Mouse (Mus musculus): ENCODE measurements around the gene Ppp2r3a.
A peak's percentile ranks its signal among the peaks of the same experiment; 100 is the strongest.

Ppp2r3a gene

DNA sequence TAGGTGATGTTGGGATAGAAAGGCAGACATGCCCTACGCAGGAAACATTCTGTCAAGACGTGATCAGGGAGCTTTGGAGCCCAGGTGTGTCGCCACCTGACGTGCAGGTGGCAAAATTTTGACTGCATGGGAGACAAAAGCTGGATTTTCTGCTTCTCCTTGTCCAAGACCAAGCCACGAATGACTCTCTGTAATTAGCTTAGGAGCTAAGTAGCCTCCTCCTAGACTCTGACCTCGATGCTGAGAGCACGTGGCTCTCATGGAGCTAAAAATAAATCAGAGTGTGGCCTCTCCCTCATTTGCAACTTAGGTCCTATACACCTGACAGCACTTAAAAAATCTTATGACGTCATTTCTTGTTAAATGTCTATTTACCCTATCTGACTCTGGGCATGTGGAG lies 14.4 kb upstream of the Ppp2r3a start:
- no peak for DNase-seq (ENCODE audit: low read depth, low spot score)
- no peaks in the 10 kb centered on the region for H3K27me3 ChIP-seq (ENCODE audit: control insufficient read depth, insufficient read depth, low read length, poor library complexity, severe bottlenecking)

DNA sequence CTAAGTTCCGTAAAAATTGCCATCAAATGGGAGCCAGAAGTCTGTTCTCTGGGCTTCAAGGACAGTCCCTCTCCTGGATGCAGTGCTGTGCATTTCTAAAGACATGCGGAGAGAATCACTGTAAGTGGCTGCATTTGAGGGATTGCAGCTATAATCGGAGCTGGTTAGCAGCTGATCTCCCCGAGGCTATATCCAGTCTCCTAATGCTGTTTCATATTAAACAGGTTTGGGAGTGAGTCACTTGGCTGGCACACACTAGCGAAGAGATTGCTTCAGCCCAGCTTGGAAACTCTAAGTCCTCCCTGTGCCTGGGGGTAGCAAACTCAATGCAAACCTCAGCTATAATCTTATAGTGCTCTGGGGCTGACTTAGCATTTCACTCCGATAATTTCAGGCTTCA lies 14.0 kb upstream of the Ppp2r3a start:
- no peaks in the 10 kb centered on the region for H3K27me3 ChIP-seq (ENCODE audit: control insufficient read depth, insufficient read depth, low read length, poor library complexity, severe bottlenecking)
- DNase-seq (ENCODE audit: low read depth, low spot score): no peak
- H3K36me3 ChIP-seq (ENCODE audit: control insufficient read depth, insufficient read depth, low read length, poor library complexity, severe bottlenecking): no peaks in the 10 kb centered on the region

More for the DNA sequence above, 14.4 kb upstream of the Ppp2r3a start:
- H3K36me3 ChIP-seq (ENCODE audit: control insufficient read depth, insufficient read depth, low read length, poor library complexity, severe bottlenecking): no peaks in the 10 kb centered on the region

- H3K36me3 ChIP-seq (ENCODE audit: control insufficient read depth, insufficient read depth, low read length, poor library complexity, severe bottlenecking): no peaks in the 10 kb centered on the region
- DNase-seq (ENCODE audit: low read depth, low spot score): no peak
- H3K27me3 ChIP-seq (ENCODE audit: control insufficient read depth, insufficient read depth, low read length, poor library complexity, severe bottlenecking): no peaks in the 10 kb centered on the region
Measured at GRCm38 (mm10) chr9:101262815-101263214, 11.2 kb upstream of the Ppp2r3a start.

GRCm38 (mm10) chr9:101261989-101262571 lies 10.5 kb upstream of the Ppp2r3a start:
- no peaks in the 10 kb centered on the region for H3K36me3 ChIP-seq (ENCODE audit: control insufficient read depth, insufficient read depth, low read length, poor library complexity, severe bottlenecking)
- H3K27me3 ChIP-seq (ENCODE audit: control insufficient read depth, insufficient read depth, low read length, poor library complexity, severe bottlenecking): no peaks in the 10 kb centered on the region
- no peak for DNase-seq (ENCODE audit: low read depth, low spot score)

DNA sequence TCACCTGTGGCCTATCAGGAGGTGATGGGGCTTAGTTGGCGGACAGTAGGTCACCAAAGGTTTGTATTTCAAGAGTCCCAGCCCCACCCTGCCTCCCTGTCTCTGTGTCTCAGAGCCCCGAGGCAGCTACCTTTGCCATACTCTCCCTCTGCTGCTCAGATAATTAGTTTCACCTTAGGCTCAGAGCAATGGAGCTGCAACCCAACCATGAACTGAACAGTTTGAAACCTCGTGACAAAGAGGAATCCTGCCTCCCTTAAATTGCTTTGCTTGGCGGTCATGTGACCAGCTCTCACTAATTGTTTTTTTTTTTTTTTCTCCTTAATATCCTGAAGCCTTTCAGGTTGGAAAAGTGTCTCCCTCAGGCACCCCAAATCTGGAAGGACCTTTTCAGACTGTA lies 9.8 kb upstream of the Ppp2r3a start:
- Histone ChIP-seq H3K36me3 (ENCODE audit: control insufficient read depth, insufficient read depth, low read length, poor library complexity, severe bottlenecking) (no peaks in the 10 kb centered on the region), H3K27me3 (ENCODE audit: control insufficient read depth, insufficient read depth, low read length, poor library complexity, severe bottlenecking) (no peaks in the 10 kb centered on the region)
- DNase-seq (ENCODE audit: low read depth, low spot score): no peak

DNA sequence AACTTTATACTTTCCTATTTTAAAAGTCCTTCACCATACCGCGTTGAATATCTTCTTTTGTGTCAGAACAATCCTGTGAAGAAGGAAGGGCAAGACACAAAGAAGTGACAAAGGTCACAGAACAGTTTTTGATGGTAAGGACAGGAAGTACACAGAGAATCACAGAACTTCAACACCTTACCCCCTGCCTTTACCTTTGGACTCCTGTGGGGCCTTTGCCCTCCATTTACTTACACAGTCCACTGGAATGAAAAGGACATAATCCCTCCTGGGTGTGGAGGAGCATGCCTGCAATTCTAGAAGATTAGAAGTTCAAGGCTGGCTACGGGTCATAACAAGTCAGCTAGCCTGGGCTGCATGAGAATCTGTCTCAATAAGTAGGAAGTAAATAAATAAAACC lies 1.5 kb upstream of the Ppp2r3a start:
- Histone ChIP-seq H3K36me3 (ENCODE audit: control insufficient read depth, insufficient read depth, low read length, poor library complexity, severe bottlenecking) (no peaks in the 10 kb centered on the region), H3K27me3 (ENCODE audit: control insufficient read depth, insufficient read depth, low read length, poor library complexity, severe bottlenecking) (no peaks in the 10 kb centered on the region)
- DNase-seq (ENCODE audit: low read depth, low spot score): no peak

DNA sequence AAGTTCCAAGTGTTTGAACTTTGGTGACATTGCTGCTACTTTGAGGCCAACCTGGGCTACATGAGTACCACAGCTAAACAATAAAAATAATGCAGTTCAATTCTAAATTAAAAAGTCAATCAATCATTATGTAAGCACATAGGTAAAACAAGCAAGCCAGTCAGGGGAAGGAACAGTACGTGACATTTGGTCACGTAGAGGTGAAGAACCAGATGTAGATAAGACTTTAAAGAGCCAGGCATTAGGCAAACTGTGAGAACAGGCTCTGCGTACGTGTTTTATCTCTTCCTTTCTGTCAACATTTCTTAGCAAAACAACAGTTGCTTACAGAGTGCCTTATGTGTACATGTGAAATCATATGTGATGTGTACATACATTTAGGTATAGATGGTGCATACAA lies 946 bp upstream of the Ppp2r3a start:
- H3K27me3 ChIP-seq (ENCODE audit: control insufficient read depth, insufficient read depth, low read length, poor library complexity, severe bottlenecking): no peaks in the 10 kb centered on the region
- H3K36me3 ChIP-seq (ENCODE audit: control insufficient read depth, insufficient read depth, low read length, poor library complexity, severe bottlenecking): no peaks in the 10 kb centered on the region
- no peak for DNase-seq (ENCODE audit: low read depth, low spot score)

GRCm38 (mm10) chr9:101250981-101251643 lies 483 bp downstream of the Ppp2r3a start:
- H3K27me3 ChIP-seq (ENCODE audit: control insufficient read depth, insufficient read depth, low read length, poor library complexity, severe bottlenecking): no peaks in the 10 kb centered on the region
- no peaks in the 10 kb centered on the region for H3K36me3 ChIP-seq (ENCODE audit: control insufficient read depth, insufficient read depth, low read length, poor library complexity, severe bottlenecking)
- peak; percentile 43 for DNase-seq (ENCODE audit: low read depth, low spot score)

DNA sequence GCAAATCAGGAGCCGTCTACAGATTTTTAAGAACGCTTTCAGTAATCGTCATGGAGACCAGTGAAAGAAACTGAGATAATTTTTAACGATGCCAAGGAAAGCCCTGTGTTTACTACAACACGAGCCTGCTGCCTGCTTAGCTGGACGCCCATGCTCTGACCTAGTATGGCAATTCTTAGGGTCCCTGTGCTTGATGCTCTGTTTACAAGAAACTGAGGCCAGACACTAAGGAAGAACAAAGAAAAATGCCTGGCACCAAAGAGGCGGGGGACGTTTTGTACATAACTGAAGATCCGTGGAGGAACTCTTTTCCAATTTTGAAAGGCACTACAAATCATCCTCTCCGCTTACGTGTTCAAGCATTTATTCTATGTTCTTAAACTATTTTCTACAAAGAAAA lies 1.1 kb downstream of the Ppp2r3a start:
- no peaks in the 10 kb centered on the region for H3K36me3 ChIP-seq (ENCODE audit: control insufficient read depth, insufficient read depth, low read length, poor library complexity, severe bottlenecking)
- DNase-seq (ENCODE audit: low read depth, low spot score): peak; percentile 1
- H3K27me3 ChIP-seq (ENCODE audit: control insufficient read depth, insufficient read depth, low read length, poor library complexity, severe bottlenecking): no peaks in the 10 kb centered on the region

DNA sequence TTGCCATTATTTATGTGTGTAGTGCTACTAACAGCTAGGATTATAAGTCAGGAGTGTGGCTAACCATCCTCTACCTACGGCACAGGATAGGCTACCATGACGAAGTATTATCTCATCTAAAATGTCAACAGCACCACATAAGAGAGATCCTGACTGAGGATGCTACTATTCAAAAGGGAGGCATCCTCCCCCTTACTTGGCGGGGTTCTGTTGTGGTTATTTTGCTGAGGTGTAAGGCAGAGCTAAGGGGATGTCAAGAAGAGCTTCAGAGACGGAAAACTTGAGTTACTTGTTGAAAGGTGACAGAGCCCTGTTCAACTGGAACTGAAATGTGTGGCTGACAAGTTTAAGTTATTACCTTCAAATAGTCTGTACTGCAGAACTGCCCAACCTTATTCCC lies 2.0 kb downstream of the Ppp2r3a start:
- DNase-seq (ENCODE audit: low read depth, low spot score): no peak
- Histone ChIP-seq H3K27me3 (ENCODE audit: control insufficient read depth, insufficient read depth, low read length, poor library complexity, severe bottlenecking) (no peaks in the 10 kb centered on the region), H3K36me3 (ENCODE audit: control insufficient read depth, insufficient read depth, low read length, poor library complexity, severe bottlenecking) (no peaks in the 10 kb centered on the region)

DNA sequence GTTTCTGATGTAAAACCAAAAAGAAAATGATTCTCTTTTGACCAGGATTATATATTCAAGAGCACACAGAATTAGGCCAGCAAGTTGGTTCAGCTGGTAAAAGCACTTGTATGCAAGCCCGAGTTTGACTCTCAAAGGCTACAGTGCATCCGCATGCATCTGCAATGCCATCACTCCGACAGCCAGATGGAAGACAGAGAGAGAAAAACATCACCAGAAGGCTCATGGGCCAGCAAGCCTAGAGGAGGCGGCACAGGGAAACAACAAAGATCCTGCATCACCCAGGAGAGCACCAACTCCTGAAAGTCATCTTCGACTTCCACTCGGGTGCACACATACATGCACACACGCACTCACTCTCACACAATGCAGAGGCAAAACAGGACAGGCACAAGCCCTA lies 4.1 kb downstream of the Ppp2r3a start:
- Histone ChIP-seq H3K36me3 (ENCODE audit: control insufficient read depth, insufficient read depth, low read length, poor library complexity, severe bottlenecking) (no peaks in the 10 kb centered on the region), H3K27me3 (ENCODE audit: control insufficient read depth, insufficient read depth, low read length, poor library complexity, severe bottlenecking) (no peaks in the 10 kb centered on the region)
- DNase-seq (ENCODE audit: low read depth, low spot score): no peak

DNA sequence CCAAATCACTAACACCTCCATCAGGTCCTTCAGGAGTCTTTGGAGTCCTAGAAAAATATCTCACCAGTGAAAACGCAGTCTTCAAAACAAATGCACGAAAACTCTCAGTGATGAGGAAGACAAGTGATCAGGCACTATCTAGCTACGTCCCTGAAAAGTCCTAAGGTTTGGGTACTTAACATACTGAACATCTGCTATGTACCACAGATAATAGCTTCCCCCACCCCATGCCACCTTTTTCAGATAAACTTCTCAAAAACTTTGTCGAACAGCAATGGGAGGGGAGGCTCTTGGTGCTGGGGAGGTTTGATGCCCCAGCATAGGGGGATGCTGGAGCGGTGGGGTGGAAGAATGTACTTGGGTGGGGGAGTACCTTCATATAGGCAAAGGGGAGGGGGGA lies 6.1 kb downstream of the Ppp2r3a start:
- no peak for DNase-seq (ENCODE audit: low read depth, low spot score)
- Histone ChIP-seq H3K27me3 (ENCODE audit: control insufficient read depth, insufficient read depth, low read length, poor library complexity, severe bottlenecking) (no peaks in the 10 kb centered on the region), H3K36me3 (ENCODE audit: control insufficient read depth, insufficient read depth, low read length, poor library complexity, severe bottlenecking) (no peaks in the 10 kb centered on the region)

- H3K27me3 ChIP-seq (ENCODE audit: control insufficient read depth, insufficient read depth, low read length, poor library complexity, severe bottlenecking): no peaks in the 10 kb centered on the region
- DNase-seq (ENCODE audit: low read depth, low spot score): no peak
- H3K36me3 ChIP-seq (ENCODE audit: control insufficient read depth, insufficient read depth, low read length, poor library complexity, severe bottlenecking): no peaks in the 10 kb centered on the region
Measured at GRCm38 (mm10) chr9:101243711-101244110, 7.9 kb downstream of the Ppp2r3a start.

GRCm38 (mm10) chr9:101240161-101240560 lies 11.4 kb downstream of the Ppp2r3a start:
- no peak for DNase-seq (ENCODE audit: low read depth, low spot score)
- no peaks in the 10 kb centered on the region for H3K27me3 ChIP-seq (ENCODE audit: control insufficient read depth, insufficient read depth, low read length, poor library complexity, severe bottlenecking)
- H3K36me3 ChIP-seq (ENCODE audit: control insufficient read depth, insufficient read depth, low read length, poor library complexity, severe bottlenecking): no peaks in the 10 kb centered on the region

DNA sequence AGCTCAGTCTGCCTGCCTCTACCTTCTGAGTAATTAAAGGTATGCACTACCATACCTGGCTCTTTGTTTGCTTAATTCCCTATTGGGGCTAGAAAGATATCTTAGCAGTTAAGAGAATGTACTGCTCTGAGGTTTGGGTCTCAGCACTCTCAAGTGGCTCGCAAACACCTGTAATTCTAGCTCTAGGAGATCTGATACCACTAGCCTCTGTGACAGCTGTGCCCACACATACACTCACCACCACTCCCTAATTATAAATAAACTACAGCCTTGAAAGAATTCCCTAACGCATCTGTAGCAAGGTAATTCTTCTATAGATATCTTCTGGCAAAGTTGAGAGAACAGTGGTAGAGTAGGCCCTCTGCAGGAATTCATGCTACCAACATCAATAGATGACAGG lies 15.8 kb downstream of the Ppp2r3a start:
- Histone ChIP-seq H3K36me3 (ENCODE audit: control insufficient read depth, insufficient read depth, low read length, poor library complexity, severe bottlenecking) (no peaks in the 10 kb centered on the region), H3K27me3 (ENCODE audit: control insufficient read depth, insufficient read depth, low read length, poor library complexity, severe bottlenecking) (no peaks in the 10 kb centered on the region)
- no peak for DNase-seq (ENCODE audit: low read depth, low spot score)

GRCm38 (mm10) chr9:101232034-101232433 lies 19.6 kb downstream of the Ppp2r3a start:
- DNase-seq (ENCODE audit: low read depth, low spot score): no peak
- Histone ChIP-seq H3K36me3 (ENCODE audit: control insufficient read depth, insufficient read depth, low read length, poor library complexity, severe bottlenecking) (no peaks in the 10 kb centered on the region), H3K27me3 (ENCODE audit: control insufficient read depth, insufficient read depth, low read length, poor library complexity, severe bottlenecking) (no peaks in the 10 kb centered on the region)
